Mouse (Mus musculus): Measurements from ENCODE around the gene Irak1. TPM values are rescaled to one million over a fixed set of nuclear protein-coding genes. Genes with fewer than 3 reads are reported as not detected.

The Irak1 gene
- total RNA-seq, 2 experiments from 2014 or later: 58.1 to 60.1 TPM

GRCm38 (mm10) chrX:73967177-73968075, 56.3 kb downstream of the Irak1 start:
- peak; percentile 82 for DNase-seq (ENCODE audit: low spot score)
- intact Hi-C loops (cut with DNase I): loop anchor here (2.0 to 10.0 kb wide), 3 partner anchors 57 to 447 kb away; no protein-coding TSS in a partner anchor

GRCm38 (mm10) chrX:73966248-73967176, 57.2 kb downstream of the Irak1 start, which contains the start of gene Hcfc1:
Hcfc1 (minus strand) TSS chrX:73966357.
- intact Hi-C loops (cut with DNase I): loop anchor here (2.0 to 10.0 kb wide), 2 partner anchors 280 to 448 kb away; no protein-coding TSS in a partner anchor
- peak; percentile 83 for DNase-seq (ENCODE audit: low spot score)

GRCm38 (mm10) chrX:73965307-73965706, 58.4 kb downstream of the Irak1 start:
- no peak for DNase-seq (ENCODE audit: low spot score)
- intact Hi-C loops (cut with DNase I): loop anchor here (10.0 kb wide), 1 partner anchor 449 kb away; no protein-coding TSS in a partner anchor

- no peak for DNase-seq (ENCODE audit: low spot score)
- intact Hi-C loops (cut with DNase I): loop anchor here (10.0 kb wide), 1 partner anchor 450 kb away; no protein-coding TSS in a partner anchor
Observed at GRCm38 (mm10) chrX:73964363-73964762, 59.4 kb downstream of the Irak1 start.

Small RNA genes within 50 kb of the gene (microRNA-seq; reads per million reads assigned to microRNA genes)
- 5.0 reads per million, percentile 13 among the genes with 10 or more reads in this experiment for gene Mir5132
- gene Mir718: not detected

Other genes starting within 250 kb of the Irak1 start
- gene Srpk3, start 249.5 kb downstream of the Irak1 start, total RNA-seq (2021): 10 to 100 TPM; 29.5 to 32.8 TPM
- 100 to 1,000 TPM; 607 to 615 TPM for gene Idh3g, start 237.0 kb downstream of the Irak1 start, total RNA-seq (2021)
- gene Ssr4, start 236.9 kb downstream of the Irak1 start, total RNA-seq (2021): 10 to 100 TPM; 83.8 to 87.4 TPM
- 1 to 10 TPM; 1.7 to 1.8 TPM for gene Pdzd4, start 198.9 kb downstream of the Irak1 start, total RNA-seq (2021)
- gene Avpr2, start 131.8 kb downstream of the Irak1 start, total RNA-seq (2021): not detected
- 1 to 10 TPM; 2.2 to 2.3 TPM for gene L1cam, start 127.8 kb downstream of the Irak1 start, total RNA-seq (2021)
- 1 to 10 TPM; 1.5 to 1.8 TPM for gene Arhgap4, start 102.0 kb downstream of the Irak1 start, total RNA-seq (2021)
- gene Naa10, start 102.0 kb downstream of the Irak1 start, total RNA-seq (2021): 10 to 100 TPM; 61.5 to 69.3 TPM
- 1 to 10 TPM; 5.8 to 6.2 TPM for gene Renbp, start 93.1 kb downstream of the Irak1 start, total RNA-seq (2021)
- gene Hcfc1, start 57.6 kb downstream of the Irak1 start, total RNA-seq (2021): 10 to 100 TPM; 39.3 to 41.8 TPM
- not detected for gene Opn1mw, start 103.5 kb upstream of the Irak1 start, total RNA-seq (2021)
- 10 to 100 TPM; 27.2 to 30.1 TPM for gene Mecp2, start 111.4 kb upstream of the Irak1 start, total RNA-seq (2021)
- gene Tex28, start 143.9 kb upstream of the Irak1 start, total RNA-seq (2021): not detected
- gene Tktl1, start 153.3 kb upstream of the Irak1 start, total RNA-seq (2021): not detected
- gene Flna, start 225.9 kb upstream of the Irak1 start, total RNA-seq (2021): 100 to 1,000 TPM in 1 of 2 experiments, 10 to 100 TPM in 1; 91.7 to 120 TPM
- 10 to 100 TPM; 30.5 to 33.6 TPM for gene Emd, start 230.8 kb upstream of the Irak1 start, total RNA-seq (2021)
- 100 to 1,000 TPM; 217 to 221 TPM for gene Rpl10, start 246.9 kb upstream of the Irak1 start, total RNA-seq (2021)